Mouse (Mus musculus): ENCODE results near the gene Hist1h1b. TPM values are rescaled to one million over a fixed set of nuclear protein-coding genes. Genes with fewer than 3 reads are reported as not detected.
A peak's percentile ranks its signal among the peaks of the same experiment; 100 is the strongest.
"Not testable (repeated sequence)": the region's sequence is repeated elsewhere in the genome, so short reads cannot be mapped to it uniquely, and the experiment has no call there.

Hist1h1b gene
- polyA plus RNA-seq (2012; rRNA removed) = 4.2 and 4.5 TPM in 2 replicates

DNA sequence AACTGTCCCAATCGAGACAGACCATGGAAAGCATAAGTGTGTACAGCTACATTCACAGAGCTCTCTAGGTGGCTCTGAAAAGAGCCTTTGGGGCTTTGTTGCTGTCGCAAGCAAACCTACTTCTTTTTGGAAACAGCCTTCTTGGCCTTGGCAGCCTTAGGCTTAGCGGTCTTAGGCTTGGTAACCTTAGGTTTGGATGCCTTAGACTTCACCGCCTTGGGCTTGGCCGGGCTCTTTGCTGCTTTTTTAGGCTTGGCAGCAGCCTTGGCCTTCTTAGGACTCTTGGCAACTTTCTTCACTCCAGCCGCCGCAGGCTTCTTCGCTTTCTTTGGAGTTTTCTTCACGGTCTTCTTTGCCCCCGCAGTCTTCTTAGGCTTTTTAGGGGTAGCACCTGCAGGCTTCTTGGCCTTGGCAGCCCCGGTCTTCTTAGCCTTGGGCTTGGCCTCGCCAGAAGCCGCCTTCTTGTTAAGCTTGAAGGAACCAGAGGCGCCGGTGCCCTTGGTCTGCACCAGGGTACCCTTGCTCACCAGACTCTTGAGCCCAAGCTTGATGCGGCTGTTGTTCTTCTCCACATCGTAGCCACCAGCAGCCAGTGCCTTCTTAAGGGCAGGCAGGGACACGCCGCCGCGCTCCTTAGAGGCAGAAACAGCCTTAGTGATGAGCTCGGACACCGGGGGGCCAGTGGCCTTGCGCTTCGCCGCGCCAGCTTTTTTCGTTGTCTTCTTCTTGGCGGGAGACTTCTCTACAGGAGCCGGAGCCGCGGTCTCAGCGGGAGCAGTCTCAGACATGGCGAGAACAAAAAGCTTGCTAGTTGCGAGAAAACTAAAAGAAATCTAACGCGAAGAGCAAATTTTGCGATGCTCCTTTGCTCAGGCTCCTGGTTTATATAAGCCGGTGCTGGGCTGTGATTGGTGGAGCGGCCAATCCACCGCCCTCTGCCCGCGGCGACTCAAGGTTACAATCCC is at the start of gene Hist1h1b:
Gene Hist1h1b, minus strand, starts transcription at position 859 of the 965 bp plus-strand sequence.
- under 1% methylated on average over 44 of the region's 44 CpGs for WGBS
- DNase-seq (ENCODE audit: low read depth, low spot score) = no peak

GRCm38 (mm10) chr13:21828511-21828910 is 48.1 kb upstream of the Hist1h1b start:
- WGBS = 33% methylated on average over 3 of the region's 3 CpGs
- peak; percentile 25 for DNase-seq (ENCODE audit: low read depth, low spot score)

DNA sequence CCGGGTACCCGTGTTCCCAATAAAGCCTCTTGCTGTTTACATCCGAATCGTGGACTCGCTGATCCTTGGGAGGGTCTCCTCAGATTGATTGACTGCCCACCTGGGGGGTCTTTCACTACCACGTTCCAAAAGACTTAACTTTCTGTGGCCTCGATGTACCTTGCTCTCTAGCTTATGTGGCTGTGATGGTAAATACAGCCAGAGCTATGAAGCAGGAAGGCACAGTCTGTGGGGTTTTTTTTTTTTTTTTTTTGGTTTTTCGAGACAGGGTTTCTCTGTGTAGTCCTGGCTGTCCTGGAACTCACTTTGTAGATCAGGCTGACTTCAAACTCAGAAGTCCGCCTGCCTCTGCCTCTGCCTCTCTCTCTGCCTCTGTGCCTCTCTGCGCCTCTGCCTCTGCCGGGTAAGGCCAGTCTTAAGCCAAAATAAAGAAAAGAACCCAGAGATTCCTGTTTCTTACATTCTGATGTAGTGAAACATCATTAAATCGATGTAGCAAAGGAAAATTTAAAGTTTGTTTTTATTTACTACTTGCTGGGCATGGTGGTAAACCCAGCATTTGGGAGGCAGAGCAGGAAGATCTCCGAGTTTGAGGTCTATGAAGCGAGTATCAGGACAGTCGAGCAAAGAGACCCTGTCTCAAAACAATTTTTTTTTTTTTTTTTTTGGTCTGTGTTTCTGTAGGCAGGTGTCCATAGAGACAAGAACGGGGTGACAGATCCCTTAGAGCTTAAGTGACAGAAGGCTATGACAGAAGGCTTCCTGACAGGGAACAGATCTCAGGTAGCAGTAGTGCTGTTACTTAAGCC is 39.9 kb upstream of the Hist1h1b start:
- not testable (repeated sequence) for DNase-seq (ENCODE audit: low read depth, low spot score)
- 62% methylated on average over 7 of the region's 16 CpGs for WGBS

- WGBS = under 1% methylated on average over 14 of the region's 14 CpGs
- not testable (repeated sequence) for DNase-seq (ENCODE audit: low read depth, low spot score)
Measured at GRCm38 (mm10) chr13:21812092-21812491, 31.7 kb upstream of the Hist1h1b start.

- DNase-seq (ENCODE audit: low read depth, low spot score) = not testable (repeated sequence)
- WGBS = no CpG with 5 or more reads among the region's 24 CpGs
Measured at GRCm38 (mm10) chr13:21811539-21811938, 31.1 kb upstream of the Hist1h1b start, which contains the start of gene Hist1h4m. Gene Hist1h4m (plus strand): TSS chr13:21811746.

DNA sequence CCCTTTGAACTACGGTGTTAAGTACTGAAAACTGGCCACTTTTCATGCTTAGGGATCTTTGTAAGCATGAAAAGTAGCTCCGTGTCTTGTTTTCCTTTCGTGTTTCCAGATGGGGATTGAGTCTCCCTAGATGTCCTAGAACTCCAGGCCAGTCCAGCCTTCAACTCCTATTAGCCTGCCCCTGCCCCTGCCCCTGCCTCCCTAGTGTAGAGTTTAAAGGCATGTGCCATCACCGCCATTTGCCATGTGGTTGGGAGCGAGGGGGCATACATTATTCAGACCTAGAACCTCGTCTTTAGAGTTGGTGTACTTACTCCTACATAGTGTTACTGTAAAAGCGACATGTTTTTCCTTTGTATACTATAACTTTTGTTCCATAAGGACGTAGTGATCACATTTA is 30.6 kb upstream of the Hist1h1b start:
- DNase-seq (ENCODE audit: low read depth, low spot score) = not testable (repeated sequence)
- WGBS = no CpG with 5 or more reads among the region's 8 CpGs

- no CpG with 5 or more reads among the region's 23 CpGs for WGBS
- not testable (repeated sequence) for DNase-seq (ENCODE audit: low read depth, low spot score)
Measured at GRCm38 (mm10) chr13:21810073-21810472, 29.6 kb upstream of the Hist1h1b start, which contains the start of the genes Hist1h2bq and Hist1h2ao. Gene Hist1h2bq (minus strand): TSS chr13:21810197. Gene Hist1h2ao (plus strand): TSS chr13:21810465.

DNA sequence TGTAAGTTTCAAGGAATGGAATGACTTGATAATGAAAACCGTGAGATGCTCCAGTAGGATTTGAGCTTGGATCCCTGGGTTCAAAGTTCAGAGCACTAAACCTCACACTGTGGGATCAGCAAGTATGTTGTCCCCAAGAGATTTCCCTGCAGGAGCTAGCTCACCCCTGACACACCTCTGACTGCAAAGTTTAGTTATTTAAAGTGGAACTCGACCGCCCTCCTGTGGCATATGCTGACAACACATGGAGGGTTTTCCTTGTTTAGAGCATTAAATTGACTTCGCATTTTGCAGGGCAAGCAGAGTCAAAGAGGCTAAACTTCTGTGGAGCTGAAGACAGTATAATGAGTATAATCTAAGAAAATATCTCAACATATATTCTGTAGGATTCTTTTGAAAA is 22.6 kb upstream of the Hist1h1b start:
- WGBS = no CpG with 5 or more reads among the region's 4 CpGs
- DNase-seq (ENCODE audit: low read depth, low spot score) = not testable (repeated sequence)

GRCm38 (mm10) chr13:21797163-21797562 is 16.7 kb upstream of the Hist1h1b start:
- not testable (repeated sequence) for DNase-seq (ENCODE audit: low read depth, low spot score)

- WGBS = 92% methylated on average over 7 of the region's 7 CpGs
- DNase-seq (ENCODE audit: low read depth, low spot score) = no peak
Measured at GRCm38 (mm10) chr13:21795584-21795983, 15.2 kb upstream of the Hist1h1b start.

GRCm38 (mm10) chr13:21790601-21791283 is 10.3 kb upstream of the Hist1h1b start:
- no peak for DNase-seq (ENCODE audit: low read depth, low spot score)

GRCm38 (mm10) chr13:21789925-21790324 is 9.5 kb upstream of the Hist1h1b start:
- WGBS = 65% methylated on average over 6 of the region's 6 CpGs
- DNase-seq (ENCODE audit: low read depth, low spot score) = no peak

More at GRCm38 (mm10) chr13:21790601-21791283, 10.3 kb upstream of the Hist1h1b start:
- WGBS = 14% methylated on average over 18 of the region's 18 CpGs

DNA sequence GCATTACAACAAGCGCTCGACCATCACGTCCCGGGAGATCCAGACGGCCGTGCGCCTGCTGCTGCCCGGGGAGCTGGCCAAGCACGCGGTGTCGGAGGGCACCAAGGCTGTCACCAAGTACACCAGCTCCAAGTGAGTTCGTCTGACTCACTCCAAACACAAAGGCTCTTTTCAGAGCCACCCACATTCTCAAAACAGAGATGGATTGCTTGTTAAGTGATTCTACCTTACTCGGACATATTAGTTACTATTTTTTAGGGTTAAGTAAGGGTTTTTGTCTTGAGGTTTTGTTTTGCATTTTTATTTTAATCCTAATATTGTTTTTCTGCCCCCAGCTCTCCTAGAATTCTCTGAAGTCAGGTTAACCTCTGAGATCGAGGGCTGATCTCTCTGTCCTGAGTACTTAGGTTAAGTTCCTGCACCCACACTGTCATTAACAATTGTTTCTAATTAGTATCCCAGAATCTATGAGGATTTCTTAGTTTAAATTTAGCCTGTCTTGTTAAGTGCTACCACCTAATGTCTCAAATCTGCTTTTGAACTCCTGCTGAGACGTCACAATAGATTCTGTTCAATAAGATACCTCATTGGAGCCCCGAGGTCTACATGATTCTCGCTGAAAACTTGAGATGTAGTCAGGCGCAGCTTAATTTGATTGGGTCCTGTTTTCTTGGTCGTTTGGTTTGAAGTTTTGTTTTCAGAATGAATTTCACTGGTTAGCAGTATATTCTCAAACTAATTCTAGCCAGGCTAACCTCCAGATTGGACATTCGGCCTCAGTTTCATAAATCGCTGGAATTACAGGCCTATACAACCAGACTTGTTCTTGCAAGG is 7.6 kb upstream of the Hist1h1b start:
- DNase-seq (ENCODE audit: low read depth, low spot score) = no peak

DNA sequence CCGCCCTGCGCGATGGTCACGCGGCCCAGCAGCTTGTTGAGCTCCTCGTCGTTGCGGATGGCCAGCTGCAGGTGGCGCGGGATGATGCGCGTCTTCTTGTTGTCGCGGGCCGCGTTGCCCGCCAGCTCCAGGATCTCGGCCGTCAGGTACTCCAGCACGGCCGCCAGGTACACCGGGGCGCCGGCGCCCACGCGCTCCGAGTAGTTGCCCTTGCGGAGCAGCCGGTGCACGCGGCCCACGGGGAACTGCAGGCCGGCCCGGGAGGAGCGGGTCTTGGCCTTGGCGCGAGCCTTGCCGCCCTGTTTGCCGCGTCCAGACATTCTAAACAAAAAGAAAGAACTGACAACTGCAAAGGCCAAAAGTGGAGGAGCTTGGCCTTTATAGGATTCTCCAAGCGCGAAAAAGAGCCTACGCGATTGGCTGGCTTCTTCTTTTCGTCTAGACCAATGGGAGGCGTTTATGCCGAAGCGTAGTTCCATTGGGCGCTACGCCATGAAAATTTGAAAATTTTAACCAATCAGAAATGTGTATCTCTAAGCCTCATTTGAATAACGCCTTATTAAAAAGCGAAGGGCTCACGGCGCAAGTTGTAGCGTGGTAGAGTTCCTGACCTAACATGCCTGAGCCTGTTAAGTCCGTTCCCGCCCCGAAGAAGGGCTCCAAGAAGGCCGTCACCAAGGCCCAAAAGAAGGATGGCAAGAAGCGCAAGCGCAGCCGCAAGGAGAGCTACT is 6.6 kb upstream of the Hist1h1b start, which contains the start of the genes Hist1h2an and Hist1h2bp:
Gene Hist1h2an, minus strand, starts transcription at position 320 of the 731 bp plus-strand sequence.
Gene Hist1h2bp, plus strand, starts transcription at position 563 of the 731 bp plus-strand sequence.
- under 1% methylated on average over 40 of the region's 63 CpGs for WGBS
- peak; percentile 86 for DNase-seq (ENCODE audit: low read depth, low spot score)

More for the DNA sequence above, 7.6 kb upstream of the Hist1h1b start:
- 37% methylated on average over 17 of the region's 21 CpGs for WGBS

DNA sequence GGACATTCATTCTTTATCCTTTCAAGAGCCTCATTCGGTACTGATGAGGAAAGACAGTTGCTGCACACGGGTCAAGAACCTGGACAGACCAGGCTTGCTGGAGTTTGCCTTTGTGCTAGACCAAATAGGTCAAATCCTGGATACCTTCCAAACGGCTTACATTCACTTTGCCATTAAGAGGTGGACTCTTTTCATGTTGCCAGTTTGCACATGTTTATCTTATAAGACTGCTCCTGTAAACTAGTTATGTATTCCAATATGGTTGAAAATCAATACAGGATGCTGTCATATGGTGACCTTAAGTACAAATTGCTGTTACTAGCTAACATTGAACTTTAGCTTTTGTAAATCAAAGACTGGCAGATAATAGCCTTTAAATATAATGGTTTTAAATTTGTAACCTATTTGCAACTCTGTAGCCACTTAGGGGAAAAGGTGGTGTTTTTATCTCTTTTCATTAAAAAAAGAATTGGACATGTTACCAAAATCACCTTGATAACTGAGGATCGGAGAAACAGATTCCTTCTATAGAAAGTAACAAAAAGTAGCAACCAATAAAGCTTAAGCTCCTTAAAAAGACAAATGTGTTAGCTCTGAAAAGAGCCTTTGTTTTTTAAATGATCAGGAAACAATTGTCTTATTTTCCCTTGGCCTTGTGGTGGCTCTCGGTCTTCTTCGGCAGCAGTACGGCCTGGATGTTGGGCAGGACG is 5.9 kb upstream of the Hist1h1b start:
- no peak for DNase-seq (ENCODE audit: low read depth, low spot score)
- WGBS = 10% methylated on average over 8 of the region's 8 CpGs

GRCm38 (mm10) chr13:21784311-21784710 is 3.9 kb upstream of the Hist1h1b start:
- no peak for DNase-seq (ENCODE audit: low read depth, low spot score)
- WGBS = 47% methylated on average over 6 of the region's 6 CpGs

DNA sequence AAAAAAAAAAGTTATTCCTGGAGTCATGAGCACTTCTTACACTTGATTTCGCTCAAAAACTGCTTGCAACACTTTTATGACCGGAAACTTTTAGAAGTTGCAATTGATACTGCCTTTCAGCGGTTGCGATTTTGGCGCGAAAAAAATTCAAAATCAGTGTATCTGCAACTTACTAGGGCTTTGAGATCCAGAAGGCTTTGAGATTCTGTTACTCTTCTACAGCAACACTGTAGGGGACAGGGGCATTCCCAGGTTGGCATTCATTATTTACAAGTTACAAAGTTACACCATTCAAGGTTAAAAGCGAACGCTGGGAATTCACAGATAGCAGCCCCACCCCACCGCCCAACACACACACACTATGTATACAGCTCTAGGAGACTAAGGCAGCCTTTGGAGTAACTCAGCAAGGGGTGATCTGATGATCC is 3.3 kb upstream of the Hist1h1b start:
- WGBS = 3% methylated on average over 9 of the region's 9 CpGs
- no peak for DNase-seq (ENCODE audit: low read depth, low spot score)
